Mouse (Mus musculus) midbrain, embryonic 12.5 days (tissue): ENCODE measurements at regions not wholly inside any gene's neighbourhood (a gene's known extent, or its start where the extent isn't known, plus 50 kb on each side); places are given as distances from the start of the nearest gene placed in this dataset.

Experiments
- ATAC-seq: fragments of 200-750 bp; cut with Nextera tagmentation; 2 replicates; pipeline ENCODE4 v1.8.0; 2017; ENCODE audit warnings: low read depth, moderate TSS enrichment, moderate library complexity; ENCODE audit not compliant: low FRiP score
- H3K27ac ChIP-seq: fragments of 300-500 bp; sonication (generic); replicated peaks from 2 replicates; pipeline ENCODE4 v1.5.1; 2016; ENCODE audit warnings: mild to moderate bottlenecking
- H3K27me3 ChIP-seq: fragments of 300-500 bp; sonication (generic); 2 replicates; pipeline ENCODE4 v1.6.1; 2016; ENCODE audit warnings: mild to moderate bottlenecking
- H3K36me3 ChIP-seq: fragments of 300-500 bp; sonication (generic); 2 replicates; pipeline ENCODE4 v1.6.1; 2016
- H3K4me1 ChIP-seq: fragments of 300-500 bp; sonication (generic); 2 replicates; pipeline ENCODE4 v1.6.1; 2016
- H3K4me2 ChIP-seq: fragments of 300-500 bp; sonication (generic); replicated peaks from 2 replicates; pipeline ENCODE4 v1.6.1; 2016; ENCODE audit warnings: mild to moderate bottlenecking, moderate library complexity
- H3K4me3 ChIP-seq: fragments of 300-500 bp; sonication (generic); 2 replicates; pipeline ENCODE4 v1.5.1; 2016; ENCODE audit warnings: mild to moderate bottlenecking
- H3K9ac ChIP-seq: fragments of 300-500 bp; sonication (generic); replicated peaks from 2 replicates; pipeline ENCODE4 v1.6.1; 2016; ENCODE audit warnings: mild to moderate bottlenecking, moderate library complexity
- H3K9me3 ChIP-seq: fragments of 300-500 bp; sonication (generic); 2 replicates; pipeline ENCODE4 v1.6.1; 2016; ENCODE audit warnings: mild to moderate bottlenecking
- WGBS: fragments of 180-500 bp; shearing (Covaris S2); methylation state at CpG from one replicate; pipeline ENCODE4 v1.1.7; 2016; 5-methylcytosine and 5-hydroxymethylcytosine counted together

DNA sequence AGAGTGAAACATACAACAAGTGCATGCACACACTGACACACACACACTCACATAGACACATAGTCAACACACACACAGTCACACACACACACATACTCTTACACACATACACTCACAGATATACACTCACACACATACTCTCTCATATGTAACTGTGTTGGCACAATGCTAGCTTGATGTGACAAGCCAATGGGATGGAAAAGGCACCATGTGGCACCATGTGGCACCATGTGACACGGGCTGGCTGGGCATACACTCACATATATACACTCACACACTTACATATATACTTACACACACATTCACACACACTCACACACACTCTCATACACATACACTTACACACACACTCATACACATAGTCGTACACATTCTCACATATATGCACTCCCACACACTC lies 67.0 kb upstream of the Phyhipl start:
- WGBS: 95% methylated on average over 2 of the region's 2 CpGs
- H3K4me3 ChIP-seq: no peak overlapping the region

DNA sequence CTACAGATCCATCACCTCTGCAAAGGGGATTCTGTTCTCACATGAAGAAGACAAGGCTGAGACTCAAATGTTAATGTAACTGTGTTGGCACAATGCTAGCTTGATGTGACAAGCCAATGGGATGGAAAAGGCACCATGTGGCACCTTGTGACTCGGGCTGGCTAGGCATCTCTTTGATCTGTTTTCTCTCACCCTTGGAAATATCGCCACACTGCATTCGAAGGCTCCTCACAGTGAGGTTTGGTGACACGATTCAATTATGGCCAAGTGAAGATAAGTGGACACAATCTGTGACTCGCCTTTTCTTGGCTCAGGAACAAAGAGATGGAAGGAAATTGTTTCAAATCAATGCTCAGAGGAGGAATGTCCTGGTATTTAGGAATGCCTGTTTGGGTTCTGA lies 66.6 kb upstream of the Phyhipl start:
- Histone ChIP-seq H3K4me2 (no peak overlapping the region), H3K9ac (no peak overlapping the region), H3K9me3 (no peaks in the 10 kb centered on the region), H3K27me3 (no peaks in the 10 kb centered on the region), H3K4me3 (no peak overlapping the region), H3K27ac (no peak overlapping the region), H3K4me1 (0 out of 2 replicates have a peak, but pooled peaks cover 5% of the 10 kb centered on the region), H3K36me3 (no peaks in the 10 kb centered on the region)
- no peak for ATAC-seq
- WGBS: 87% methylated on average over 5 of the region's 5 CpGs

More for the DNA sequence above, 67.0 kb upstream of the Phyhipl start:
- ATAC-seq: no peak
- H3K27ac ChIP-seq: no peak overlapping the region
- H3K9ac ChIP-seq: no peak overlapping the region
- H3K27me3 ChIP-seq: no peaks in the 10 kb centered on the region
- H3K9me3 ChIP-seq: no peaks in the 10 kb centered on the region
- no peaks in the 10 kb centered on the region for H3K36me3 ChIP-seq
- H3K4me2 ChIP-seq: no peak overlapping the region
- 0 out of 2 replicates have a peak, but pooled peaks cover under 1% of the 10 kb centered on the region for H3K4me1 ChIP-seq

- Histone ChIP-seq H3K4me3 (no peak overlapping the region), H3K4me2 (peak overlapping the region; percentile 19; the same call in 1 of the 2 replicates)
These were observed 61.7 kb upstream of the Phyhipl start for GRCm38 (mm10) chr10:70717464-70717863.

DNA sequence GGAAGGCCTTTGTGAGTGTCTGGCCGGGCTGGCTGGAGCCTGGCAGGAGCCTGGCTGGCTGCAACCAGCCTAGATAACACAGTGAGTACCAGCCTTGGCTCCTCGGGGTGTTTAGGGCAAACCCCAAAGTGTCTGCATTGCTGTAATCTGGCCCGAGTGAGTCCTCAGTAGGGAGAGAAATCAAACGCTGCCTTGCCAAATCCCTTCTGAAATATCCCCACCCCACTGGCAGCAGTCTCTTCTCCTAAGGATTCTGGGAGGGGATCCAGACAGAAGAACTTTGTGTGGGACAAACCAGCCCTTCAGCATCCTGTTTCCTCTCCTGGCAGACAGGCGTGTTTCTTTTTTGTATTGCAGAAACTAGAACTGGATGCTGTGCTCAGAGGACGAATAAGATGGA lies 61.3 kb upstream of the Phyhipl start:
- WGBS: 13% methylated on average over 6 of the region's 6 CpGs
- Histone ChIP-seq H3K36me3 (no peaks in the 10 kb centered on the region), H3K4me1 (peaks cover 9% of the 10 kb centered on the region), H3K9ac (no peak overlapping the region), H3K4me2 (peak overlapping the region; percentile 19; the same call in 1 of the 2 replicates), H3K4me3 (no peak overlapping the region), H3K27ac (peak overlapping the region; percentile 35; the same call in 1 of the 2 replicates), H3K27me3 (no peaks in the 10 kb centered on the region), H3K9me3 (no peaks in the 10 kb centered on the region)
- ATAC-seq: 0 out of 2 replicates have a peak, but pooled peaks have one; percentile 19

More at GRCm38 (mm10) chr10:70717464-70717863, 61.7 kb upstream of the Phyhipl start:
- no peaks in the 10 kb centered on the region for H3K9me3 ChIP-seq
- H3K27me3 ChIP-seq: no peaks in the 10 kb centered on the region
- H3K9ac ChIP-seq: no peak overlapping the region
- no peak overlapping the region for H3K27ac ChIP-seq
- peaks cover 9% of the 10 kb centered on the region for H3K4me1 ChIP-seq
- no peaks in the 10 kb centered on the region for H3K36me3 ChIP-seq
- no peak for ATAC-seq
- 21% methylated on average over 2 of the region's 8 CpGs for WGBS

GRCm38 (mm10) chr10:70713306-70713705 lies 57.5 kb upstream of the Phyhipl start:
- no peak for ATAC-seq
- Histone ChIP-seq H3K27me3 (no peaks in the 10 kb centered on the region), H3K4me1 (peaks cover 9% of the 10 kb centered on the region), H3K9me3 (no peaks in the 10 kb centered on the region), H3K4me3 (no peak overlapping the region), H3K36me3 (no peaks in the 10 kb centered on the region), H3K4me2 (no peak overlapping the region), H3K27ac (no peak overlapping the region), H3K9ac (no peak overlapping the region)
- 92% methylated on average over 7 of the region's 7 CpGs for WGBS

GRCm38 (mm10) chr10:70708806-70709205 lies 53.0 kb upstream of the Phyhipl start:
- WGBS: 51% methylated on average over 3 of the region's 3 CpGs
- H3K9me3 ChIP-seq: no peaks in the 10 kb centered on the region
- no peaks in the 10 kb centered on the region for H3K36me3 ChIP-seq
- H3K27ac ChIP-seq: no peak overlapping the region
- H3K4me1 ChIP-seq: no peaks in the 10 kb centered on the region
- no peaks in the 10 kb centered on the region for H3K27me3 ChIP-seq
- no peak overlapping the region for H3K4me2 ChIP-seq
- ATAC-seq: no peak
- no peak overlapping the region for H3K4me3 ChIP-seq
- H3K9ac ChIP-seq: no peak overlapping the region
